Mouse (Mus musculus): ENCODE data around the gene Plcd3.

GRCm38 (mm10) chr11:103134221-103134620 is 32.8 kb upstream of the Plcd3 start:
- TF ChIP-seq CTCF (IDR thresholded peaks at IDR 0.05) (no peak), POLR2A (IDR thresholded peaks at IDR 0.05; ENCODE audit: insufficient read depth, low read depth, low read length) (no peak), EP300 (IDR thresholded peaks at IDR 0.05; ENCODE audit: insufficient read depth, low read depth, low read length) (no peak)
